Mouse (Mus musculus): Measurements from ENCODE around the gene Rpl36.

DNA sequence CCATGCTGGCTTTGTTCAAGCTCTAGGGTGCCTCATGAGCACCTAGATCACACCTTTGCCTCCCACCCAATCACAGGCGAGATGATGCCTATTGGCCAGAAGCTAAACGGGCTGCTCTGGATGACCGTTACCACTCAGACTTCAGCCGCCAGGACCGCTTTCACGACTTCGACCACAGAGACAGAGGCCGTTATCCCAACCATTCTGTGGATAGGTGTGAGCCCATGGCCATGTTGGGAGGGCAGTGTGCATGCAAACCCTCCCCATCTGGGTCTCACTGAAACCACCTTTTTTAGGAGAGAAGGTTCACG lies 9.2 kb upstream of the Rpl36 start:
- no peak for TF ChIP-seq CTCF (IDR thresholded peaks at IDR 0.05; ENCODE audit: low read depth)
- TF ChIP-seq EP300 (IDR thresholded peaks at IDR 0.05; ENCODE audit: low read depth) = no peak

Data from liver, postnatal 0 days (tissue).